Mouse (Mus musculus): ENCODE results near the gene Ssbp3. TPM values are rescaled to one million over a fixed set of nuclear protein-coding genes. Genes with fewer than 3 reads are reported as not detected.

Gene Ssbp3
- total and polyA plus RNA-seq, 3 experiments: 30.5 to 242 (median 116) TPM

- DNase-seq (ENCODE audit: low read depth, low spot score): no peak
- H3K4me3 ChIP-seq (ENCODE audit: control insufficient read depth in 1 of 2, insufficient read depth in 1 of 2, low read depth in 2 of 2, low read length in 2 of 2): no peak overlapping the region
- peaks cover 0 to 3% of the 10 kb centered on the region in 2 experiments; a peak in 2 of 4 replicates for H3K36me3 ChIP-seq (ENCODE audit: control insufficient read depth in 1 of 2, insufficient read depth in 2 of 2, low read length in 2 of 2)
- no peaks in the 10 kb centered on the region for H3K27me3 ChIP-seq (ENCODE audit: control insufficient read depth in 1 of 2, insufficient read depth in 2 of 2, low read length in 2 of 2)
- H3K27ac ChIP-seq (ENCODE audit: control insufficient read depth, low read depth, low read length): no peak overlapping the region
- peaks cover 0 to 15% of the 10 kb centered on the region in 2 experiments; a peak in 1 of 4 replicates for H3K4me1 ChIP-seq (ENCODE audit: control insufficient read depth in 1 of 2, insufficient read depth in 2 of 2, low read length in 2 of 2)
- no peaks in the 10 kb centered on the region for H3K79me2 ChIP-seq (ENCODE audit: control insufficient read depth, insufficient read depth, low read length, poor library complexity)
- TF ChIP-seq MEF2A (IDR thresholded peaks at IDR 0.05; ENCODE audit: extremely low read depth, insufficient replicate concordance, low read depth, low read length, poor library complexity, severe bottlenecking) (no peak), SIN3A (IDR thresholded peaks at IDR 0.05; ENCODE audit: low read length) (no peak), NRF1 (IDR thresholded peaks at IDR 0.05; ENCODE audit: insufficient read depth, low read depth, low read length, poor library complexity, severe bottlenecking) (no peak), E2F4 (IDR thresholded peaks at IDR 0.05; ENCODE audit: borderline replicate concordance, low read depth, low read length) (no peak), EP300 (IDR thresholded peaks at IDR 0.05; ENCODE audit: low read depth in 1 of 2, low read length in 2 of 2) (no peak), HCFC1 (IDR thresholded peaks at IDR 0.05; ENCODE audit: low read depth, low read length) (no peak), CTCF (IDR thresholded peaks at IDR 0.05 in 2 of 3, conservative IDR thresholded peaks at IDR 0.05 in 1 of 3; ENCODE audit: control insufficient read depth in 1 of 3, insufficient read depth in 1 of 3, low read depth in 2 of 3, low read length in 3 of 3, poor library complexity in 1 of 3, severe bottlenecking in 1 of 3) (no peak), TBP (IDR thresholded peaks at IDR 0.05; ENCODE audit: low read depth, low read length) (no peak), RAD21 (IDR thresholded peaks at IDR 0.05; ENCODE audit: low read depth, low read length) (no peak), TAL1 (IDR thresholded peaks at IDR 0.05; ENCODE audit: low read length) (no peak), USF1 (IDR thresholded peaks at IDR 0.05; ENCODE audit: low read depth, low read length) (no peak), NELFE (IDR thresholded peaks at IDR 0.05; ENCODE audit: low read depth, low read length) (no peak), USF2 (IDR thresholded peaks at IDR 0.05; ENCODE audit: borderline replicate concordance in 1 of 2, insufficient read depth in 1 of 2, low read depth in 1 of 2, low read length in 2 of 2) (no peak)
- H3K9me3 ChIP-seq (replicated peaks; ENCODE audit: insufficient read depth, low read length): no peaks in the 10 kb centered on the region
- no peak overlapping the region for H3K9ac ChIP-seq (ENCODE audit: control insufficient read depth, low read depth, low read length, poor library complexity, severe bottlenecking)
Measured at GRCm38 (mm10) chr4:107084343-107084742, 173.8 kb downstream of the Ssbp3 start.

GRCm38 (mm10) chr4:107084858-107085257, 174.4 kb downstream of the Ssbp3 start:
- H3K36me3 ChIP-seq (ENCODE audit: control insufficient read depth in 1 of 2, insufficient read depth in 2 of 2, low read length in 2 of 2): peaks cover 0 to 3% of the 10 kb centered on the region in 2 experiments; a peak in 2 of 4 replicates
- H3K27ac ChIP-seq (ENCODE audit: control insufficient read depth, low read depth, low read length): no peak overlapping the region
- TF ChIP-seq CTCF (IDR thresholded peaks at IDR 0.05 in 2 of 3, conservative IDR thresholded peaks at IDR 0.05 in 1 of 3; ENCODE audit: control insufficient read depth in 1 of 3, insufficient read depth in 1 of 3, low read depth in 2 of 3, low read length in 3 of 3, poor library complexity in 1 of 3, severe bottlenecking in 1 of 3): no peak
- no peak for TF ChIP-seq SIN3A (IDR thresholded peaks at IDR 0.05; ENCODE audit: low read length)
- no peak for TF ChIP-seq HCFC1 (IDR thresholded peaks at IDR 0.05; ENCODE audit: low read depth, low read length)
- TF ChIP-seq POLR2A (IDR thresholded peaks at IDR 0.05; ENCODE audit: control insufficient read depth in 1 of 2, insufficient read depth in 1 of 2, low read depth in 1 of 2, low read length in 2 of 2, poor library complexity in 1 of 2): no peak
- no peak for TF ChIP-seq POLR2AphosphoS5 (IDR thresholded peaks at IDR 0.05; ENCODE audit: borderline replicate concordance, low read depth, low read length)
- TF ChIP-seq USF1 (IDR thresholded peaks at IDR 0.05; ENCODE audit: low read depth, low read length): no peak
- TF ChIP-seq KAT2A (conservative IDR thresholded peaks at IDR 0.05; ENCODE audit: low read depth, low read length): no peak
- TF ChIP-seq MEF2A (IDR thresholded peaks at IDR 0.05; ENCODE audit: extremely low read depth, insufficient replicate concordance, low read depth, low read length, poor library complexity, severe bottlenecking): no peak
- no peak overlapping the region for H3K4me3 ChIP-seq (ENCODE audit: control insufficient read depth in 1 of 2, insufficient read depth in 1 of 2, low read depth in 2 of 2, low read length in 2 of 2)
- no peaks in the 10 kb centered on the region for H3K27me3 ChIP-seq (ENCODE audit: control insufficient read depth in 1 of 2, insufficient read depth in 2 of 2, low read length in 2 of 2)
- H3K9ac ChIP-seq (ENCODE audit: control insufficient read depth, low read depth, low read length, poor library complexity, severe bottlenecking): no peak overlapping the region
- H3K4me1 ChIP-seq (ENCODE audit: control insufficient read depth in 1 of 2, insufficient read depth in 2 of 2, low read length in 2 of 2): peaks cover 0 to 15% of the 10 kb centered on the region in 2 experiments; a peak in 1 of 4 replicates
- H3K9me3 ChIP-seq (replicated peaks; ENCODE audit: insufficient read depth, low read length): no peaks in the 10 kb centered on the region
- peak; percentile 20 for DNase-seq (ENCODE audit: low read depth, low spot score)
- no peaks in the 10 kb centered on the region for H3K79me2 ChIP-seq (ENCODE audit: control insufficient read depth, insufficient read depth, low read length, poor library complexity)

Data from MEL (cell line).